Mouse (Mus musculus) heart, adult 9 months (tissue): Measurements from ENCODE around the gene Il17re.

Experiments used
- DNase-seq, 2 experiments: peaks; one replicate each; pipeline ENCODE4 v3.0.0; 2022; ENCODE audit warnings: low spot score in 2 of 2

Gene Il17re

DNA sequence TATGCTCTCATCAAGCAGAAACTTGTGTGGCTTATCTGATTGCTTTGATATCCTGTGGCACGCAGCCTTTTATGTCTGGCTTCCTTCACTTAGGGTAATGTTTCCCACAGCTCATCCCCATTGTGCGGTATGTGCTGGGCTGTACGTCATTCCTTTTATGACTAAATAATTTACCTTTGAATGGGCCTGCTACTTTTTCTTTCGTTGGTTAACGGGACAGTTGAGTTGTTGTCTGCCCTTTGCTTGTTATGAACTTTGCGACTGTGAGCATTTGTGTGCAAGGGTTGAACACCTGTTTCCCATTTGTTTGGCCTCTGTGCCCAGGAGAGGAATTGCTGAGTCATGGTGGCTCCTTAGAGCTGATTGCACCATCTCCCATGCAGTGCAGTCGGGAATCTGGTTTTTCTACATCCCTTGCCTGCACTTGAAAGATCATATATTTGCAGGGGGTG, 28.9 kb downstream of the Il17re start:
- no peak for DNase-seq

DNA sequence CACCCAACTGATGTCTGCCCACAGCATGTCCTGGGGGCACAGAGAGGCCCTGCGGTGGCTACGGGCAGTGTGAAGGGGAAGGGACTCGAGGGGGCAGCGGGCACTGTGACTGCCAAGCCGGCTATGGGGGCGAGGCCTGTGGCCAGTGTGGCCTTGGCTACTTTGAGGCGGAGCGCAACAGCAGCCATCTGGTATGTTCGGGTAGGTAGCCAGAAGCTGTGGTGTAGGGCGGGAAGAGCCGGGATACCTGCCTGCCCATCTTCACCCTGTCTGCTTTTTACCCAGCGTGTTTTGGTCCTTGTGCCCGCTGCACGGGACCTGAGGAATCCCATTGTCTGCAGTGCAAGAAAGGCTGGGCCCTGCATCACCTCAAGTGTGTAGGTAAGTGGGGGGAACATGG, 31.1 kb downstream of the Il17re start:
- no peak for DNase-seq

DNA sequence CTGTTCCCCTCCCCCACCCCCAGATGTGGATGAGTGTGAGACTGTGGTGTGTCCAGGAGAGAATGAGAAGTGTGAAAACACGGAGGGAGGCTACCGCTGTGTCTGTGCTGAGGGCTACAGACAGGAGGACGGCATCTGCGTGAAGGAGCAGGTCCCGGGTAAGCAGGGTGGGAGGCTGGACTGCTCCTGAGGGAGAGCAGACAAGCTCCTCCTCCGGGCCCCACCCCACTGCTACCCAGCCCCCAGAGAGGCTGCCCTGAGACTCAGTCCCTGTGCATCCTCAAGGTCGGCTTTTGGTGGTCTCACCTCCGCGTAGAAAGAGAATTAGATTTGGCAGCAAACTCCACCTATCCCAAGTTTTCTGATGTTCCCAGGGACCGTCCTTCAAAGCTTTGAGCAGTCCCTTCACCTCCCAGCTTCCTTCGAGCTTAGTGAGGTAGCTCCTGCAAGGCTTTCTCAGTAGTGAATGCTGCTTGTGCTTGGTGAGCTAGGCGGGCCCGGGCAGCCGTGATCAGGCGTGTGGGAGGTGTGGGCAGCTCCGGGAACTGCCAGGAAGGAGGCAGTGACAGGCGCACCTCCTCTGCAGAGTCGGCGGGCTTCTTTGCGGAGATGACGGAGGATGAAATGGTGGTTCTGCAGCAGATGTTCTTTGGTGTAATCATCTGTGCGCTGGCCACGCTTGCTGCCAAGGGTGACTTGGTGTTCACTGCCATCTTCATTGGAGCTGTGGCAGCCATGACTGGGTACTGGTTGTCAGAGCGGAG, 34.0 kb downstream of the Il17re start:
- DNase-seq: no peak

DNA sequence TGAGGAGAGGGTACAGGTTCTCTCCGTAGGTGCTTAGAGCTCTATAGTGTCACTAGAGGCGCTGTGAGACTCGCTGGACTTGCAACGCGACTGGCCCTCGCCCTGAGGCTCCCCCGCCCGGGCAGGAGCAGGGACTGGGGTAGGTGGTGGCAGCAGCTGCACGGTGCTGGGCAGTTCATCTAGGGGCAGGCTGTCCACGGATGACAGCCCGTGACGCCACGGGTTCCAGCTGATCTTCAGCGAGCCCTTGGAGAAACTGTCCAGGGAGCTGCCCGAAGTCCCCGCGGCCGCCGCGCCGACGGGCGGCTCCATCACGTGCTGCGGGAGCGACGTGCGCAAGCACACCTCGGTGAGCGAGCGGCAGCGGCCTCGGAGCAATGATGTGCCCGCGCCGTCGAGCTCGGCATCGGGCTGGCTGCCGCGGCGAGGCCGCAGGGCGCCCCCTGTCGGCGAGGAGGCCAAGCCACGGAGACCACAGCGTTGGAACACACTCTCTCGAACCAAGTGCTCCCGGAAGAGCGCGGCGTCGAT, 36.0 kb downstream of the Il17re start:
- DNase-seq: peak; percentile 69 to 75

DNA sequence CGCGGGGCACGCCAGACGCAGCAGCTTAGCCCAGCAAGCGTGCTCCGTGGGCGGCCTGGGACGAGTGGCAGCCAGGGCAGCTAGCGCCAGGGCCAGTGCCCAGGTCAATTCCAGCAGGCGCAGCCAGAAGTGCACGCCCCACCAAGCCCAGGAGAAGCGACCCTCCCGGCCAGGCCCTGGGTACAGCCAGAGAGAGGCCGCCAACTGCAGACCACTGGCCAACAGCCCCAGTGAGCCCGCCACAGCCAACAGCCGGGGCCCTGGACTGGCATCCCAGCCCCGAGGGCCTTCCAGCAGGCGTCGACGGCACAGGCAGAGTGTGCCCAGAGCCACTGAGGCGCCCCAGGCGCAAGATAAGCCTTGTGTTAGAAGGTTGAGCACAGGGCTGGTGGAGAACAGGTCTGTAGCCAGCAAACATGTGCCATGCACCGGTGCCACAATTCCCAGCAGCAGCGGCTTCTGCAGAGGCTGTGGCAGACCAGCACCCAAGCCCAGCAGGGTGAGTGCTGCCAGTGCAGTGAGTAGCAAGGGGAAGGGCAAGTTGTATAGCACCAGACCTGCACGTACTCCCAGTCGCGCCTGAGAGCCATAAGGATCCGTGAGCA, 36.9 kb downstream of the Il17re start:
- no peak for DNase-seq

DNA sequence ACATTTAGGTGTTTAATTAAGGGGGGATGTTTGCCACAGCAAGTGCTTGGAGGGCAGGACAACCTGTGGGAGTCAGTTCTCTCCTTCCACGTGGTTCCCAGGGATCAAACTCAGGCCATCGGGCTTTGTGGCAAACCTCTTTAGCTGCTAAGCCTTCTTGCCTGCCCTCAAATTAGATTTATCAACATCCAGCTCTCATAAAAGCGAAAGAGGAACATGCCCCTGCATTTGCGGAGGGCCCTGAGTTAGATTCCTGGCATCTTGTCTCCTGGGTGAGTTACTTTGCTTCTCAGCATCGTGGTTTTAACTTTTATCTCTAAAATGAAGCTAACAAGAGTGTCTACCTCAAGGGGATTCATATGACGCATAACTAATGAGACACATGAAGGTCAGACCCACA, 41.1 kb downstream of the Il17re start:
- DNase-seq: no peak

DNA sequence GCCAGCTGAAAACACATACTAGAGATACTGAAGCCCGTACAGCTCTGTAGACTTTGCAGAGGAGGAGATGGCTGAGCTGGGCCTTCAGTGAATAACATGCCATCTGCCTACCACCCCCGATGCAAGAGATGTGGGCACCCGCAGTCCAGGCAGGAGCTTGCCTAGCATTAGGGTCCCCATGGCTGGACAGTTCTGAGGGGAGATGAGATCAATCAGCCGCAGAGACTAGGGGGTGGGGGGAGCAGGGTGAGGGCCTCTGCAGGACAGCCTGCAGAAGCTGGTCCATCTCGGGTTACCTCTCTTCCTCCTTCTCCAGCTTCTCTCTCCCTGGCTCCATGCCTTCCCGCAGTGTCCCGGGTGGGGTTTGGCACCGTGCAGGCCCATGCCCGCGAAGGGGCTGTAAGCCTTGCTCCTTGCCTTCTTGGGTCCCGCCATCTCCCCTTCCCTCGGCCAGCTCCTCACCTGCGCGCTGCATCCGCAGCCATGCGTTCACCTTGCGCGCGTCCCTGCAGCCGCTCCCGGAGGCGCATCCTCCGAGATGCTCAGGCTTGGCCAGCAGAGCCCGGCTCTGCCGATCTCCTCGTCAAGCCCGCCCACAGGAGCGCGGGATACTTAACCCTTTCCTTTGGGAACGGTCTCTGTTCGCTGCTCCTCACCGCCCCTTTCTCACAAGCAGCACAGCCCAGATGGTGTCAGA, 43.3 kb downstream of the Il17re start, which contains the start of gene Prrt3:
Gene Prrt3 (minus strand): TSS at position 544 of the 697 bp plus-strand sequence.
- DNase-seq: no peak

DNA sequence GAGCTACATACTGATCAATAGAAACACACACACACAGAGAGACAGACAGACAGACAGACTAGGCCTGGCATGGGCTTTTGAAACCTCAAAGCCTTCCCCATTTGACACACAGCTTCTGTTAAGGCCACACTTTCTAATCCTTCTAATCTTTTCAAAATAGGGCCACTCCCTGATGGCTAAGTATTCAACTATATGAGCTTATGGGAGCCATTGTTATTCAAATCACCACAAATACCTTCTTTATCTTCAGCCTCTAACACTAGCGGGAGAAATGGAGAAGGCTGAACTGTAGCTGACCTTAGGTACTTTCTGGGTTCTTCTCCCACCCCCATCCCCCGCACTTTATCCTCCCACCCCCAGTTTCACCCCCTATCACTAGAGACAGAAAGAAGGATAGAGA, 44.5 kb downstream of the Il17re start:
- no peak for DNase-seq

DNA sequence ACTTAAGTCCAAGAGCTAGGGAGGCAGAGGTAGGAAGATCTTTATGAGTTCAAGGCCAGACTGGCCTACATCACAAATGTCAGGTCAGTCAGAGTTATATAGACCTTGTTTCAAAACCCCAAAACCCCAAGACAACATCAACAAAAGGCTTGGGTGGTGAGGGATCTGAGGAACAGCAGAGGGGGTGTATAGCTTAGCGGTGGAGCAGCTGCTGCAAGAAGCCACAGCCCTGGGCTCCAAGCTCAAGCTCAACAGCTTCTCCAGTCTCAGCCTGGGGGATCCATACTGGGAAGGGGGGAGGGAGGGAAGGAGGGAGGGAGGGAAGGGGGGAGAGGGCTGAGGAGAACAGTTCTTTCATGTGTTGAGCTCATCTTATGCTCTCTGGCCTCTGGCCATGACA, 47.4 kb downstream of the Il17re start:
- no peak for DNase-seq

DNA sequence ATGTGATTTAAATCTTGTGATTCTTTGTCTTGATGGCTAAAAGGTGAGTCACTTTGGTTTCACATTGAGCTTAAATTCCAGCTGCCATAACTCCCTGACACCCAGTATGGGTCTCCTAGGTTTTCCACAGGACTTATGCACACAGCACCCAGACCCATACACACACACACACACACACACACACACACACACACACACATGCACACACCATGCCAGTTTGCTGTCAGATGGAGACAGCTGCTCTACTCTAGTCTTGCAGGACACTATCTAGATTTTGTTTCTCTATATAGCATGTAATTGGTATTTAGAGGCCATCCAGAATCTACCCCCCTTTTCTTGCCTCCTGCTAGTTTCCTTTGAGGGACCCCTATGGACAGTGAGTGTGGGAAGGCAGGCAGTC, 48.8 kb downstream of the Il17re start:
- no peak for DNase-seq

DNA sequence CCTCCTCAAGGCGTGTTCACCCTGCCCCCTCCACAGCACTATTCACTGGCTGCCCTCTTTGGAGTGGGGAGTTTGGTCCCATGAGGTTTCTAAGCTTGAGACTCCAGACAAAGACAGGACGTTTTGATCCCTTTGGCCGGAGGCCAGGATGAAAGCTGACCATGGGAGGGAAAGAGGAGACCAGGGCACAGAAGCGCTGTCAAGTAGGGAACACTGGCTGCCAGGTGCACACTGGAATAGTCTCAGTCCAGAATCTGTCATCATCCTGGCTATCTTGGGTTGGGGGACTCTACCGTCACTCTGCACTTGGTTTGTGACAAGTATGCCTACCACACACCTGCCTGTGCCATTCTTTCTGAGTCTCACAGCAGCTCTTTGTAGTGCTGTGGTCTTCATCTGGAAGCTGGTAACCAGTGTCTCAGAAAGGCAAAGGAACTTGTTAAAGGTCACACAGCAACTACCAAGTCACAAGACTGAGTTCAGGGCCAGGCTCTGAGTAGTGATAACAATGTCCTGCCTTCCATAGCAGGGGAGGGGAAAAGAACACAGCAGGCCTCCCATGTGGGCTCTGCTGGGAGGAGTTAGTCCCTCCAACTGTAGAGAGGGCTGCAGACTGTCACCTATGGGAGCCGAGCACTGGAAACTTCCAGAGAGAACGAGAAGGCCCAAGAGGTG, 50.1 kb downstream of the Il17re start:
- DNase-seq: no peak

DNA sequence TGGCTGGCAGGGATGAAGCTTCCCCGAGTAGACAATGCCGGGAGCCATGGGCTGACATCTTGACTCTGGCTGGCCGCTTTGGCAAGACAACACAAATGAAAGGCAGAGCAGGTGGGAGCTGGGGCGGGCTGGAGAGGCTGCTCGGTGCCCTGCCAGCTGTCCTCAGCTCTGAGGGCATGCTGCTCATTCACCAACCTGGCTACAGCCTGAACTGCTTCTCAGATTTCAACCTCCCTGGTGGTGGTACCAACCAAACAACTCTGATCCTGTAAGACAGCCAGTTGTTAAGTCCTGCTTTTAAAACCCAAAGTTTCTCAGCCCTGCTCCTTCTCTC, 50.6 kb downstream of the Il17re start:
- DNase-seq: no peak

DNA sequence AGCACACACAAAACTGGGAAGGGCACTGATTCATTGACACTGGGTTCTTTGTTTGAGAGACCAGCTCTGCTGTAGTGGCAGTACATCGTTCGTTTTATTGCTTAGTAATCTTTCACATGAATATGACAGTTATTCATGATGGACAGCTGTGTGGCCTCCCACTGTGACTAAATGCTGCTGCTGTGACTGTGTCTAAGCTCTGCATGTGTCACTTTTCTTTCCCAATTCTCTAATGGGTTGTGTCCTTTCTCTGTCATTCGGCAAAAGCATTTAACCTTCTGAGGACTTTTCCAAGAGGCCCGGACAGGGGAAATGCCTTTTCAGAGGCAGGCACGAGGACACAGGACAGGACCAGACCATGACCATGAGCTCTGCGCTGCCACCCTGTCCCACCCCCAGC, 55.7 kb downstream of the Il17re start:
- no peak for DNase-seq

DNA sequence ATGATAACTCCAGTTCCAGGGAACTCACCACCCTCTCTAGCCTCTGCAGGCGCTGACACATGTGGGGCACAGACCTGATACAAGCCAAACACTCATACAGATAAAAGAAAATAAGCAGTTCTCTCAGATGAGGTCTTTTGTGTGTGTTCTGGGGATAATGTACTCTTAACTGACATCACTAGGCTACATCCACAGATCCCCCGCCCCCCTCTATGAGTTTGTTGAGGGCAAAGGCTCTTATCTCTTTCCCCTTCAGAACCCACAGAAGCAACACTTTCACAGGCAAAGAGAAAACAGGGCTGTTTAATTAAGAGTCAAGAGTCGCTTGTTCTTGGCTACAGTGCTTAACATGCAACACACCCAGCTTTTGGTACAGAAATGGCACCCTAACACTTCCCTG, 56.3 kb downstream of the Il17re start:
- no peak for DNase-seq

DNA sequence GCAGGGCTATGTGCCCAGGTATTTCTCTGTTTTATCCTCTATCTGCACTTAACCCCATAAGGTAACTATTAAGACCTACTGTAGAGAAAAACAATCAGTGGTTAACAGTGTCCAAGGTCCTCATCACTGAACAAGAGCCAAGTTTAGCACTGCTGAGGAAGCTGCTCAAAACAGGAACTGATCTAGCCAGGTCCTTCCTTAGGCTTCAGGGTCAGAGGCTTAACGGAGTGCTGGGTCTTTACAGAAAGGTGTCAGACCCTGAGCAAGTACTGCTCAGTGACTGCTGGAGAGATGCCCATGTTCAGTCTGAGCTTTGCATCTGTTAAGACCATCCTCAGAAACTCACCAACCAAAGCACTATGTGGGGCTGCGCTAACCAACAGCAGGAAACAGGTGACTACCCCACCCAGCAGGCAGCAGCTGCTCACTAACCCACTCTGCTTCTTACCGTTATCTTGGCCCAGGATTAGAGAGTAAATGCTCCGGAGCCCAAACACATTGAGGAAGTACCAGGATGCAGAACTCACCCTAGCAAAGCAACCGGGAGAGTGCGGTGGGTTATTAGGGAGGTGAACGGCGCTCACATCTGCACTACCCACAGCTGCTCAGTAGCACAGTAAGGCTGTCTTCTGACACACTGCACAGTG, 59.3 kb downstream of the Il17re start:
- DNase-seq: no peak
